Mouse (Mus musculus) brain, embryonic 14.5 days (tissue): ENCODE data around the gene Grm7.

Experiments
- CTCF ChIP-seq: fragments of 200-500 bp; IDR thresholded peaks from 2 replicates; pipeline ENCODE4 v1.5.1; 2012; ENCODE audit warnings: inconsistent platforms, mild to moderate bottlenecking, moderate library complexity, borderline replicate concordance; ENCODE audit not compliant: insufficient read depth, insufficient read length; ENCODE audit errors: extremely low read depth
- POLR2A ChIP-seq: fragments of 200-500 bp; IDR thresholded peaks from 2 replicates; pipeline ENCODE4 v1.6.1; 2012; ENCODE audit warnings: mild to moderate bottlenecking, inconsistent platforms, borderline replicate concordance; ENCODE audit not compliant: poor library complexity, insufficient read depth, insufficient read length, severe bottlenecking; ENCODE audit errors: extremely low read depth

DNA sequence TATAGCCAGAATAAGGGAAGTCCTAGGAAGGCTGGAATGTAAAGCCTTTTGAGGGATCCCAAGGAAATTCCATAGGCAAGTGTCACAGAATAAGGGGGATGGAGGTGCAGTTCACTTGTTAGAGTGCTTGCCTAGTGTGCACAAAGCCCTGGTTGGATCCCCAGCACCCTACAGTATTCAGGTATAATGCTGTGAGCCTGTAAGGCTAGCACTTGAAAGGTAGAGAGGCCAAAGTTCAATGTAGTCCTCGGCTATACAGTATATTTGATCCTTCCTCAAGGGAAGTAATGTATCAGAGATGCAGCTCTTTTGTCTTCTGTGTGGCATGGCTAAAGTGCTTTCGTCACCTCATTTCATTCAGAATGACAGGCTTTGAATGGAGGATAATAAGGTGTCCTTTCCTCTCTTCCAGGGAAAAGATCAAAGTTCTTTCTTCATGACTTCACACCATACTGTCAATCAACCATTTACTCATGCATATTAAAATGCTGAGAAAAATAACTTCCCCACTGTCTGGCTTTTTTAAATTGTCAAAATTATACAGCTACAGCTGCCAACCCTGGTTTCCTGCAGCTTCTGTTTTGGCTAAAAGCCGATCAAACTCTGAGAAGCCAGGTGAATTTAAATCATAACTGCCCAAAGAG lies 658.7 kb downstream of the Grm7 start:
- TF ChIP-seq POLR2A = no peak
- no peak for TF ChIP-seq CTCF
